Mouse (Mus musculus) neural tube, embryonic 15.5 days (tissue): ENCODE measurements at regions not wholly inside any gene's neighbourhood (a gene's known extent, or its start where the extent isn't known, plus 50 kb on each side); places are given as distances from the start of the nearest gene placed in this dataset.

Experiments used
- ATAC-seq: fragments of 200-750 bp; cut with Nextera tagmentation; 2 replicates; pipeline ENCODE4 v1.8.0; 2017; ENCODE audit warnings: mild to moderate bottlenecking, moderate TSS enrichment, moderate library complexity; ENCODE audit not compliant: low FRiP score
- H3K27ac ChIP-seq: fragments of 300-500 bp; sonication (generic); replicated peaks from 2 replicates; pipeline ENCODE4 v1.5.1; 2015; ENCODE audit warnings: mild to moderate bottlenecking, inconsistent platforms
- H3K27me3 ChIP-seq: fragments of 300-500 bp; sonication (generic); replicated peaks from 2 replicates; pipeline ENCODE4 v1.6.1; 2015; ENCODE audit warnings: inconsistent platforms
- H3K36me3 ChIP-seq: fragments of 300-500 bp; sonication (generic); 2 replicates; pipeline ENCODE4 v1.6.1; 2015; ENCODE audit warnings: inconsistent platforms
- H3K4me1 ChIP-seq: fragments of 300-500 bp; sonication (generic); 2 replicates; pipeline ENCODE4 v1.6.1; 2015; ENCODE audit warnings: inconsistent platforms
- H3K4me2 ChIP-seq: fragments of 300-500 bp; sonication (generic); 2 replicates; pipeline ENCODE4 v1.6.1; 2015; ENCODE audit warnings: inconsistent platforms, mild to moderate bottlenecking, moderate library complexity
- H3K4me3 ChIP-seq: fragments of 300-500 bp; sonication (generic); replicated peaks from 2 replicates; pipeline ENCODE4 v1.5.1; 2015; ENCODE audit warnings: mild to moderate bottlenecking, inconsistent platforms
- H3K9ac ChIP-seq: fragments of 300-500 bp; sonication (generic); replicated peaks from 2 replicates; pipeline ENCODE4 v1.6.1; 2015; ENCODE audit warnings: mild to moderate bottlenecking, inconsistent platforms
- H3K9me3 ChIP-seq: fragments of 300-500 bp; sonication (generic); replicated peaks from 2 replicates; pipeline ENCODE4 v1.6.1; 2016; ENCODE audit warnings: inconsistent platforms
- WGBS: fragments of 180-500 bp; shearing (Covaris S2); methylation state at CpG from one replicate; pipeline ENCODE4 v1.1.7; 2015; ENCODE audit warnings: mixed read lengths; 5-methylcytosine and 5-hydroxymethylcytosine counted together

- Histone ChIP-seq H3K4me2 (no peak overlapping the region), H3K27me3 (no peaks in the 10 kb centered on the region), H3K36me3 (no peaks in the 10 kb centered on the region), H3K4me1 (no peaks in the 10 kb centered on the region), H3K9ac (no peak overlapping the region), H3K27ac (no peak overlapping the region), H3K4me3 (no peak overlapping the region), H3K9me3 (no peaks in the 10 kb centered on the region)
- 88% methylated on average over 16 of the region's 16 CpGs for WGBS
- no peak for ATAC-seq
Observed at GRCm38 (mm10) chr10:95773425-95773980, 69.2 kb downstream of the Gm33543 start.

- H3K36me3 ChIP-seq: no peaks in the 10 kb centered on the region
- no peaks in the 10 kb centered on the region for H3K27me3 ChIP-seq
- H3K9me3 ChIP-seq: no peaks in the 10 kb centered on the region
- H3K4me1 ChIP-seq: no peaks in the 10 kb centered on the region
- ATAC-seq: no peak
- no peak overlapping the region for H3K27ac ChIP-seq
- H3K4me3 ChIP-seq: no peak overlapping the region
- H3K4me2 ChIP-seq: no peak overlapping the region
- 93% methylated on average over 9 of the region's 9 CpGs for WGBS
- H3K9ac ChIP-seq: no peak overlapping the region
Observed at GRCm38 (mm10) chr10:95772811-95773424, 69.8 kb downstream of the Gm33543 start.

GRCm38 (mm10) chr10:95768974-95769373 lies 73.8 kb downstream of the Gm33543 start:
- H3K36me3 ChIP-seq: no peaks in the 10 kb centered on the region
- H3K4me1 ChIP-seq: no peaks in the 10 kb centered on the region
- H3K9me3 ChIP-seq: no peaks in the 10 kb centered on the region
- 93% methylated on average over 8 of the region's 8 CpGs for WGBS
- H3K9ac ChIP-seq: no peak overlapping the region
- ATAC-seq: no peak
- no peak overlapping the region for H3K4me2 ChIP-seq
- H3K4me3 ChIP-seq: no peak overlapping the region
- no peaks in the 10 kb centered on the region for H3K27me3 ChIP-seq
- H3K27ac ChIP-seq: no peak overlapping the region

GRCm38 (mm10) chr10:95767526-95768161 lies 75.1 kb downstream of the Gm33543 start:
- H3K36me3 ChIP-seq: no peaks in the 10 kb centered on the region
- ATAC-seq: no peak
- WGBS: 64% methylated on average over 6 of the region's 7 CpGs
- H3K27me3 ChIP-seq: no peaks in the 10 kb centered on the region
- H3K4me2 ChIP-seq: no peak overlapping the region
- no peak overlapping the region for H3K27ac ChIP-seq
- no peaks in the 10 kb centered on the region for H3K4me1 ChIP-seq
- H3K9ac ChIP-seq: no peak overlapping the region
- no peak overlapping the region for H3K4me3 ChIP-seq
- H3K9me3 ChIP-seq: no peaks in the 10 kb centered on the region

- Histone ChIP-seq H3K36me3 (no peaks in the 10 kb centered on the region), H3K4me2 (no peak overlapping the region), H3K27ac (no peak overlapping the region), H3K9me3 (no peaks in the 10 kb centered on the region), H3K4me3 (no peak overlapping the region), H3K9ac (no peak overlapping the region), H3K4me1 (no peaks in the 10 kb centered on the region), H3K27me3 (no peaks in the 10 kb centered on the region)
- WGBS: 82% methylated on average over 4 of the region's 4 CpGs
- ATAC-seq: no peak
Observed at GRCm38 (mm10) chr10:95764129-95764528, 78.6 kb downstream of the Gm33543 start.

- H3K36me3 ChIP-seq: no peaks in the 10 kb centered on the region
- H3K4me3 ChIP-seq: no peak overlapping the region
- H3K27ac ChIP-seq: no peak overlapping the region
- no peaks in the 10 kb centered on the region for H3K27me3 ChIP-seq
- 75% methylated on average over 8 of the region's 8 CpGs for WGBS
- H3K4me2 ChIP-seq: no peak overlapping the region
- H3K9ac ChIP-seq: no peak overlapping the region
- H3K9me3 ChIP-seq: no peaks in the 10 kb centered on the region
- no peak for ATAC-seq
- no peaks in the 10 kb centered on the region for H3K4me1 ChIP-seq
Observed at GRCm38 (mm10) chr10:95762632-95763031, 80.1 kb downstream of the Gm33543 start.

GRCm38 (mm10) chr10:95761969-95762368 lies 80.8 kb downstream of the Gm33543 start:
- H3K4me3 ChIP-seq: no peak overlapping the region
- H3K4me1 ChIP-seq: no peaks in the 10 kb centered on the region
- H3K9me3 ChIP-seq: no peaks in the 10 kb centered on the region
- H3K27ac ChIP-seq: no peak overlapping the region
- ATAC-seq: no peak
- H3K27me3 ChIP-seq: no peaks in the 10 kb centered on the region
- no peak overlapping the region for H3K4me2 ChIP-seq
- no peaks in the 10 kb centered on the region for H3K36me3 ChIP-seq
- WGBS: 86% methylated on average over 4 of the region's 4 CpGs
- H3K9ac ChIP-seq: no peak overlapping the region

- H3K4me2 ChIP-seq: no peak overlapping the region
- no peaks in the 10 kb centered on the region for H3K36me3 ChIP-seq
- H3K4me3 ChIP-seq: no peak overlapping the region
- no peaks in the 10 kb centered on the region for H3K9me3 ChIP-seq
- no peaks in the 10 kb centered on the region for H3K27me3 ChIP-seq
- H3K4me1 ChIP-seq: no peaks in the 10 kb centered on the region
- ATAC-seq: no peak
- 92% methylated on average over 9 of the region's 9 CpGs for WGBS
- H3K9ac ChIP-seq: no peak overlapping the region
- no peak overlapping the region for H3K27ac ChIP-seq
Observed at GRCm38 (mm10) chr10:95760121-95760870, 82.4 kb downstream of the Gm33543 start.

- no peak overlapping the region for H3K4me3 ChIP-seq
- no peaks in the 10 kb centered on the region for H3K4me1 ChIP-seq
- no peaks in the 10 kb centered on the region for H3K36me3 ChIP-seq
- ATAC-seq: no peak
- no peak overlapping the region for H3K27ac ChIP-seq
- no peaks in the 10 kb centered on the region for H3K9me3 ChIP-seq
- 95% methylated on average over 8 of the region's 8 CpGs for WGBS
- H3K4me2 ChIP-seq: no peak overlapping the region
- no peaks in the 10 kb centered on the region for H3K27me3 ChIP-seq
- no peak overlapping the region for H3K9ac ChIP-seq
Observed at GRCm38 (mm10) chr10:95758181-95758580, 84.5 kb downstream of the Gm33543 start.

- 88% methylated on average over 3 of the region's 3 CpGs for WGBS
- no peak overlapping the region for H3K4me2 ChIP-seq
- no peaks in the 10 kb centered on the region for H3K36me3 ChIP-seq
Observed at GRCm38 (mm10) chr10:95755429-95755828, 82.2 kb upstream of the Anapc15-ps start.

GRCm38 (mm10) chr10:95753396-95753905 lies 80.2 kb upstream of the Anapc15-ps start:
- Histone ChIP-seq H3K36me3 (no peaks in the 10 kb centered on the region), H3K4me1 (no peaks in the 10 kb centered on the region), H3K4me3 (no peak overlapping the region), H3K27ac (no peak overlapping the region), H3K4me2 (no peak overlapping the region), H3K27me3 (no peaks in the 10 kb centered on the region), H3K9me3 (no peaks in the 10 kb centered on the region), H3K9ac (no peak overlapping the region)
- WGBS: 94% methylated on average over 11 of the region's 11 CpGs
- no peak for ATAC-seq

More at GRCm38 (mm10) chr10:95755429-95755828, 82.2 kb upstream of the Anapc15-ps start:
- no peaks in the 10 kb centered on the region for H3K4me1 ChIP-seq
- no peak for ATAC-seq
- no peak overlapping the region for H3K4me3 ChIP-seq
- H3K27me3 ChIP-seq: no peaks in the 10 kb centered on the region
- H3K9me3 ChIP-seq: no peaks in the 10 kb centered on the region
- H3K9ac ChIP-seq: no peak overlapping the region
- no peak overlapping the region for H3K27ac ChIP-seq
